Mouse (Mus musculus) lung, postnatal 0 days (tissue): Measurements from ENCODE around the gene Ddx23.

Experiments used
- CTCF ChIP-seq: IDR thresholded peaks from 2 replicates; pipeline ENCODE4 v1.5.1; 2016; ENCODE audit warnings: antibody characterized with exemption, mild to moderate bottlenecking
- EP300 ChIP-seq: IDR thresholded peaks from 2 replicates; pipeline ENCODE4 v1.6.1; 2016; ENCODE audit warnings: antibody characterized with exemption, mild to moderate bottlenecking, control low read depth

DNA sequence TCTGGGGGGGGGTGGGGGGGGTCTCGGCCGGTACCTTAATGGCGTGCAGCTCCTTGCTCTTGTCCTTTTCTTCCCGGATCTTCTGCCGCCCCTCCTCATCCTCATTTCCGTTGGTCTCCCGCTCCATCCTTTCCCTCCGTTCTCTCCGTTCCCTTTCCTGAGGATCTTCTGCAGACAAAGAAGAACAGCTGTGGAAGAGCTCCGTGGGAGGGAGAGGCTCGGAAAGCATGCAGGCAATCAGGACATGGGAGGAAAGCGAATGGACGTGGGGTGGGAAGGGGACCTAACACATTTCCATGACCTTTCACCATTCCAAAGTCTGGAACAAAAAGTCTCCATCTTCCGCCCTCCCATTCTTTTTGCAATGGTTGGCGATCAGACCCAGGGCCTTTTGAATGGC is 11.3 kb downstream of the Ddx23 start:
- TF ChIP-seq CTCF: no peak
- no peak for TF ChIP-seq EP300
